Mouse (Mus musculus) MEL (cell line): Measurements from ENCODE around the gene Ikbke.

Experiments used
- CTCF ChIP-seq, 3 experiments: IDR thresholded peaks in 2 of 3; conservative IDR thresholded peaks in 1 of 3; 2 replicates each; pipeline ENCODE4 v1.5.1; 2011 to 2012; ENCODE audit warnings: low read length in 3 of 3, low read depth in 2 of 3, mild to moderate bottlenecking in 2 of 3, improper control_type of control experiment in 1 of 3, inconsistent platforms in 1 of 3, mixed read lengths in 1 of 3, moderate library complexity in 1 of 3; ENCODE audit not compliant: control insufficient read depth in 1 of 3, insufficient read depth in 1 of 3, poor library complexity in 1 of 3, severe bottlenecking in 1 of 3
- JUND ChIP-seq: IDR thresholded peaks from 2 replicates; pipeline ENCODE4 v1.6.1; 2011; ENCODE audit warnings: low read depth, mild to moderate bottlenecking, improper control_type of control experiment, low read length
- MAX ChIP-seq: IDR thresholded peaks from 2 replicates; pipeline ENCODE4 v1.6.1; 2011; ENCODE audit warnings: low read length, improper control_type of control experiment
- POLR2A ChIP-seq, 2 experiments: IDR thresholded peaks; 2 replicates each; pipeline ENCODE4 v1.6.1; 2011 to 2012; ENCODE audit warnings: low read length in 2 of 2, mild to moderate bottlenecking in 2 of 2, control low read depth in 1 of 2, improper control_type of control experiment in 1 of 2, low read depth in 1 of 2, moderate library complexity in 1 of 2; ENCODE audit not compliant: control insufficient read depth in 1 of 2, insufficient read depth in 1 of 2, poor library complexity in 1 of 2

GRCm38 (mm10) chr1:131279456-131279776 is at the start of gene Ikbke:
- TF ChIP-seq MAX (no peak), CTCF (IDR thresholded peaks at IDR 0.05 in 2 of 3, conservative IDR thresholded peaks at IDR 0.05 in 1 of 3; ENCODE audit: control insufficient read depth in 1 of 3, insufficient read depth in 1 of 3, low read depth in 2 of 3, low read length in 3 of 3, poor library complexity in 1 of 3, severe bottlenecking in 1 of 3) (no peak), POLR2A (IDR thresholded peaks at IDR 0.05; ENCODE audit: control insufficient read depth in 1 of 2, insufficient read depth in 1 of 2, low read depth in 1 of 2, low read length in 2 of 2, poor library complexity in 1 of 2) (peak in 1 of 2 experiments; percentile 63; a peak in 2 of 4 replicates), JUND (no peak)
